Mouse (Mus musculus) C2C12 (cell line): Measurements from ENCODE around the gene Jak2. TPM values are rescaled to one million over a fixed set of nuclear protein-coding genes. Genes with fewer than 3 reads are reported as not detected.

ENCODE experiments used
- H3K27me3 ChIP-seq: one replicate; pipeline ENCODE4 v1.6.1; 2011; ENCODE audit not compliant: control insufficient read depth, insufficient read depth, insufficient read length
- H3K36me3 ChIP-seq: one replicate; pipeline ENCODE4 v1.6.1; 2011; ENCODE audit not compliant: control insufficient read depth, insufficient read depth
- H3K4me3 ChIP-seq: one replicate; pipeline ENCODE4 v1.5.1; 2011; ENCODE audit warnings: mild to moderate bottlenecking, control low read depth; ENCODE audit not compliant: poor library complexity, insufficient read depth, severe bottlenecking
- H3K79me2 ChIP-seq: one replicate; pipeline ENCODE4 v1.6.1; 2011; ENCODE audit not compliant: control insufficient read depth, insufficient read depth
- H3K79me3 ChIP-seq: one replicate; pipeline ENCODE4 v1.6.1; 2011; ENCODE audit warnings: low read depth, control low read depth
- H3ac ChIP-seq: one replicate; pipeline ENCODE3; 2011; ENCODE audit warnings: low read depth; ENCODE audit not compliant: control insufficient read depth, insufficient read length
- CEBPB ChIP-seq: IDR thresholded peaks from one replicate; pipeline ENCODE4 v1.6.1; 2011; ENCODE audit warnings: low read depth, mild to moderate bottlenecking, control low read depth, moderate library complexity
- CTCF ChIP-seq: IDR thresholded peaks from one replicate; pipeline ENCODE4 v1.5.1; 2011; ENCODE audit not compliant: control insufficient read depth, insufficient read depth, insufficient read length
- FOSL1 ChIP-seq: IDR thresholded peaks from one replicate; pipeline ENCODE4 v1.8.0; 2011; ENCODE audit warnings: mild to moderate bottlenecking, low read length; ENCODE audit not compliant: poor library complexity, insufficient read depth, severe bottlenecking
- MAX ChIP-seq: IDR thresholded peaks from one replicate; pipeline ENCODE4 v1.6.1; 2011; ENCODE audit warnings: mild to moderate bottlenecking, control low read depth
- MYOD1 ChIP-seq: IDR thresholded peaks from one replicate; pipeline ENCODE4 v1.6.1; 2011; ENCODE audit warnings: low read depth; ENCODE audit not compliant: control insufficient read depth, insufficient read length
- MYOG ChIP-seq: IDR thresholded peaks from one replicate; pipeline ENCODE4 v1.6.1; 2011; ENCODE audit not compliant: control insufficient read depth, insufficient read length; ENCODE audit errors: extremely low read depth
- USF1 ChIP-seq: IDR thresholded peaks from one replicate; pipeline ENCODE4 v1.6.1; 2011; ENCODE audit warnings: low read depth, mild to moderate bottlenecking, control low read depth, moderate library complexity
- polyA plus RNA-seq: library from polyadenylated mRNA; unstranded; fragments of >200 nt; fragmentation: generic; extraction: Trizol; gene quantifications from one replicate; pipeline ENCODE4 v1.2.1, GENCODE M21; 2012; ENCODE audit warnings: missing spikeins

The Jak2 gene
- polyA plus RNA-seq, 1 experiment, result 4.3 TPM

DNA sequence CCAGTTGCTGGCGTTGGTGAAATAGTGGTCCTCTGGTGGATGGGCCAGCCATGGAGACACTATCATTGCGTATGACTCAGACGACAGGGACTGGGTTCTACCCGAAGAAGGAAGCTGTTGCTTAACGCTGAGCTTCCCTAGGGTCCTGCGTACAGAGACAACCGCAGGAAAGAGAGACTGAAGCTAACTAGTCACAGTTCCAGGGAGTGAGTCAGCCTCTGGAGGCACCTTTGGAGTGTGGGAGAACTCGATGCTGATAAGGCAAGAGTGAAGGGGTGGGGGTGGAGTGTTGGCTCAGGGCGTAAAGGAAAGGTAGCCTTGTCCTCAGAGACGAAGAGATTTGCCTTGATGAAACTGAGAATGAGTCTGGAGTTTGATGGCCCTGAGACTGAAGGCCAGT lies 10.0 kb upstream of the Jak2 start:
- H3K79me3 ChIP-seq, result no peaks in the 10 kb centered on the region
- no peak for TF ChIP-seq FOSL1
- TF ChIP-seq CTCF, result no peak
- no peak for TF ChIP-seq MYOD1
- no peak for TF ChIP-seq MYOG
- TF ChIP-seq CEBPB, result no peak
- no peak for TF ChIP-seq USF1
- TF ChIP-seq MAX, result no peak
- H3ac ChIP-seq, result no peak overlapping the region

DNA sequence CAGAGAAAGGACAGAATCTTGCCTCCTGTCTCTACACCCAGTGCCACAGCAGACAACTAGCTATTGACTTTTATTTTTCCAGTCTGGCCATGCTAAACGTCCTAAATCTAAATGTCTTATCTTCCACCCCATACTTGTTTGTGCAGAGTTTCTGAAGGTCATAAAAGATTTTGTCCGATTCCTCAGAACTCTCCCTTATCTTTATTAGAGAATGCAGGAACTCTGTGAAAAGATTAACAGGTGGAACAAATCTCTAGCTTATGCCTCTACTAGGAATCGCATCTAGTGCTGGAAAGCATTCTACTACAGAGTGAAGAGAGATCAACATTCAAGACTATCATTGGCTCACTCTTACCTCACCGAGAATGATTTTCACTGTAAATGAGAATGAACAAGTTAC lies 1.7 kb upstream of the Jak2 start:
- no peaks in the 10 kb centered on the region for H3K79me3 ChIP-seq
- no peak overlapping the region for H3K4me3 ChIP-seq
- TF ChIP-seq FOSL1 (no peak), MYOG (no peak)
- no peaks in the 10 kb centered on the region for H3K36me3 ChIP-seq
- H3K79me2 ChIP-seq, result peaks cover 31% of the 10 kb centered on the region
- no peaks in the 10 kb centered on the region for H3K27me3 ChIP-seq
- no peak overlapping the region for H3ac ChIP-seq

More for the DNA sequence above, 10.0 kb upstream of the Jak2 start:
- H3K79me2 ChIP-seq, result no peaks in the 10 kb centered on the region
- H3K27me3 ChIP-seq, result no peaks in the 10 kb centered on the region
- H3K36me3 ChIP-seq, result no peaks in the 10 kb centered on the region
- no peak overlapping the region for H3K4me3 ChIP-seq

DNA sequence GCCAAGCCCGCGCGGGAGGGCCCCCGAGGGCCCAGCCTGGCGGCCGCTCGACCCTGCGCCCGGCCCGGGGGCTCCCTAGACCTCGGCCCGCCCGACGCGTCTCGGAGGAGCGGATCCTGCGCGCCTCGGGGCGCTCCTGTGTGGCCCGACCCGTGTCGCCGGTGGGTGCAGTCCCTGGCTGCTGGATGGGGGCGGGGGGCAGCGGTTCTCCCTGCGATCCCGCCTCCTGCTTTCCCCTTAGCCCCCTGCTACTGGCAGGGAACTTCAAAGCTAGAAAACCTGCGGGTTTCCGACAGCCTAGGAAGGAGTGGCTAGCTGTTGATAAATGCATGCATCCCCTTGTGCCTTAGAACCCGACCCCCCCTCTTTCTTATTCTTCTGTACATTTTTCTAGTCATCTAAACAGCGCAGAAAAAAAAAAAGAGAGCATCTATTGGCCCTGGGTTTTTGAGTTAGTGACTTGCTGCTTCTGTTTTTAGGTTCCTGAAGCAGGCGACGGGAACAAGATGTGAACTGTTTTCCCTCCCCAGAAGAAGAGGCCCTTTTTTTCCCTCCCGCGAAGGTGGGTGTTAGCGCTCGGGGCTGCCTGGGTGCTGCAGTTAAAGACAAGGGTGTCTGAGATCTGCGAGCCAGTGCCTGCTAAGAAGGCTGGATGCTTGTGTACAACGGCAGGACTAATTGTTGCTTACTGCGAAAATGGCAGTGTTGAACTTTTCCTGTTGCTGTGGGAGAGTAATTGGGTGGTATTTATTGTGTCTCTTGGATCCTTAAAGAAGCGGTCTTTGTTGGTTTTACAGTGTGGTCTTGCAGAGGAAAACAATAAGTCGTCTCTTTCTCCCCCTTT lies 552 bp downstream of the Jak2 start:
- Histone ChIP-seq H3K27me3 (no peaks in the 10 kb centered on the region), H3K79me3 (peaks cover 5% of the 10 kb centered on the region), H3K79me2 (peaks cover 50% of the 10 kb centered on the region), H3K36me3 (no peaks in the 10 kb centered on the region), H3ac (peak overlapping the region; percentile 93), H3K4me3 (peak overlapping the region; percentile 79)
- TF ChIP-seq MYOD1 (no peak), USF1 (no peak), CEBPB (no peak), FOSL1 (no peak), CTCF (no peak)

GRCm38 (mm10) chr19:29252831-29253545 lies 1.4 kb downstream of the Jak2 start:
- Histone ChIP-seq H3K4me3 (peak overlapping the region; percentile 79), H3K27me3 (no peaks in the 10 kb centered on the region), H3K36me3 (no peaks in the 10 kb centered on the region), H3K79me3 (peaks cover 5% of the 10 kb centered on the region), H3ac (peak overlapping the region; percentile 53), H3K79me2 (peaks cover 52% of the 10 kb centered on the region)
- no peak for TF ChIP-seq USF1
- no peak for TF ChIP-seq MYOG
- TF ChIP-seq FOSL1, result no peak
- TF ChIP-seq MYOD1, result no peak
- TF ChIP-seq CEBPB, result no peak
- TF ChIP-seq CTCF, result no peak
- no peak for TF ChIP-seq MAX

- TF ChIP-seq CTCF, result peak; percentile 75
- no peak for TF ChIP-seq MYOG
- no peak overlapping the region for H3K4me3 ChIP-seq
- H3K79me2 ChIP-seq, result peaks cover 59% of the 10 kb centered on the region
- H3K79me3 ChIP-seq, result peaks cover 5% of the 10 kb centered on the region
- H3K36me3 ChIP-seq, result no peaks in the 10 kb centered on the region
- no peaks in the 10 kb centered on the region for H3K27me3 ChIP-seq
- peak overlapping the region; percentile 47 for H3ac ChIP-seq
Observed at GRCm38 (mm10) chr19:29253728-29254127, 2.1 kb downstream of the Jak2 start.

DNA sequence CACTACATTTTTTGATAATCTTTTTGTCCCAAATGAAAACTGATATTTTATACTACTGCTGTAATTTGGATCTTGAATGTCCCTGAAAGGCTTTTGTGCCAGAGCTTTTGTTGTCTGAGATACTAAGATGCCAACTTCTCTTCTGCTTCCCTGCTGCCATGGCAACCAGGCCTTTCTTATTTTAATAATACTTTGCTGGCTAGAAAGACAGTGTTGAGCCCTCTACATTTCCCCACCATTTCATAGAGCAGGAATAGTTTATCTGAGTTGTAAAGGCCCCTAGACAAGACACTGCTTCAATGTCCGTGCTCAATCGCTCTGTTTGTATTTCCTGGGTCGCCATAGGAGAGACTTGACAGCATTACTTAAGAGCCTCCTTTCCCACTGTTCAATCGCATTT lies 3.0 kb downstream of the Jak2 start:
- Histone ChIP-seq H3K79me2 (peaks cover 68% of the 10 kb centered on the region), H3K4me3 (no peak overlapping the region), H3K79me3 (peaks cover 8% of the 10 kb centered on the region), H3K27me3 (no peaks in the 10 kb centered on the region), H3ac (no peak overlapping the region), H3K36me3 (no peaks in the 10 kb centered on the region)
- TF ChIP-seq MYOG, result no peak
- TF ChIP-seq CEBPB, result no peak
- TF ChIP-seq FOSL1, result no peak
- no peak for TF ChIP-seq MAX
- no peak for TF ChIP-seq MYOD1
- TF ChIP-seq CTCF, result no peak
